Mouse (Mus musculus) forebrain, embryonic 12.5 days (tissue): ENCODE results near the gene Lamb1. TPM values are rescaled to one million over a fixed set of nuclear protein-coding genes. Genes with fewer than 3 reads are reported as not detected.

ENCODE experiments used
- ATAC-seq: fragments of 200-750 bp; cut with Nextera tagmentation; 2 replicates; pipeline ENCODE4 v1.8.0; 2017; ENCODE audit warnings: moderate TSS enrichment; ENCODE audit not compliant: low FRiP score
- H3K27ac ChIP-seq: fragments of 300-500 bp; sonication (generic); 2 replicates; pipeline ENCODE4 v1.5.1; 2016; ENCODE audit warnings: mild to moderate bottlenecking
- H3K27me3 ChIP-seq: fragments of 300-500 bp; sonication (generic); 2 replicates; pipeline ENCODE4 v1.6.1; 2016; ENCODE audit warnings: mild to moderate bottlenecking
- H3K36me3 ChIP-seq: fragments of 300-500 bp; sonication (generic); replicated peaks from 2 replicates; pipeline ENCODE4 v1.6.1; 2016; ENCODE audit warnings: mild to moderate bottlenecking
- H3K4me1 ChIP-seq: fragments of 300-500 bp; sonication (generic); 2 replicates; pipeline ENCODE4 v1.6.1; 2016
- H3K4me2 ChIP-seq: fragments of 300-500 bp; sonication (generic); 2 replicates; pipeline ENCODE4 v1.6.1; 2016; ENCODE audit warnings: mild to moderate bottlenecking, moderate library complexity
- H3K4me3 ChIP-seq: fragments of 300-500 bp; sonication (generic); replicated peaks from 2 replicates; pipeline ENCODE4 v1.5.1; 2016; ENCODE audit warnings: mild to moderate bottlenecking
- H3K9ac ChIP-seq: fragments of 300-500 bp; sonication (generic); 2 replicates; pipeline ENCODE4 v1.6.1; 2016; ENCODE audit warnings: mild to moderate bottlenecking
- H3K9me3 ChIP-seq: fragments of 300-500 bp; sonication (generic); 2 replicates; pipeline ENCODE4 v1.6.1; 2016
- WGBS: fragments of 180-500 bp; shearing (Covaris S2); methylation state at CpG from one replicate; pipeline ENCODE4 v1.1.7; 2016; 5-methylcytosine and 5-hydroxymethylcytosine counted together
- polyA plus RNA-seq: library from polyadenylated mRNA; unstranded; fragments of >200 nt; fragmentation: Nextera tagmentation; extraction: Ambion mirVana; gene quantifications from 2 replicates; pipeline ENCODE4 v1.2.1, GENCODE M21; 2016

Gene Lamb1
- polyA plus RNA-seq, 1 experiment from 2014 or later, result 25.7 TPM

GRCm38 (mm10) chr12:31321532-31321931 lies 56.5 kb downstream of the Lamb1 start:
- Histone ChIP-seq H3K4me2 (no peak overlapping the region), H3K27ac (no peak overlapping the region), H3K9me3 (no peaks in the 10 kb centered on the region), H3K27me3 (no peaks in the 10 kb centered on the region), H3K9ac (no peak overlapping the region), H3K4me1 (no peaks in the 10 kb centered on the region), H3K36me3 (no peaks in the 10 kb centered on the region), H3K4me3 (no peak overlapping the region)
- ATAC-seq, result no peak
- WGBS, result 90% methylated on average over 1 of the region's 1 CpGs

- H3K4me2 ChIP-seq, result no peak overlapping the region
- no peak overlapping the region for H3K27ac ChIP-seq
- no peak overlapping the region for H3K4me3 ChIP-seq
- H3K4me1 ChIP-seq, result no peaks in the 10 kb centered on the region
- H3K9ac ChIP-seq, result no peak overlapping the region
- no peaks in the 10 kb centered on the region for H3K36me3 ChIP-seq
- no peaks in the 10 kb centered on the region for H3K9me3 ChIP-seq
- no peaks in the 10 kb centered on the region for H3K27me3 ChIP-seq
- ATAC-seq, result no peak
- whole genome bisulfite sequencing, result 91% methylated on average over 9 of the region's 9 CpGs
Observed at GRCm38 (mm10) chr12:31323136-31323695, 58.2 kb downstream of the Lamb1 start.

GRCm38 (mm10) chr12:31327139-31327538 lies 62.1 kb downstream of the Lamb1 start:
- no peak overlapping the region for H3K27ac ChIP-seq
- peaks cover 8% of the 10 kb centered on the region for H3K36me3 ChIP-seq
- H3K27me3 ChIP-seq, result no peaks in the 10 kb centered on the region
- no peak overlapping the region for H3K4me2 ChIP-seq
- 95% methylated on average over 9 of the region's 9 CpGs for WGBS
- H3K9me3 ChIP-seq, result no peaks in the 10 kb centered on the region
- no peak for ATAC-seq
- H3K4me1 ChIP-seq, result no peaks in the 10 kb centered on the region
- H3K4me3 ChIP-seq, result no peak overlapping the region
- no peak overlapping the region for H3K9ac ChIP-seq

- 98% methylated on average over 1 of the region's 1 CpGs for WGBS
- ATAC-seq, result no peak
- peaks cover 58% of the 10 kb centered on the region for H3K36me3 ChIP-seq
Observed at GRCm38 (mm10) chr12:31333261-31333660, 68.2 kb downstream of the Lamb1 start.

GRCm38 (mm10) chr12:31350191-31350943 lies 85.3 kb downstream of the Lamb1 start:
- Histone ChIP-seq H3K4me1 (peaks cover 10% of the 10 kb centered on the region), H3K9me3 (no peaks in the 10 kb centered on the region), H3K4me3 (peak overlapping the region; percentile 96), H3K9ac (peak overlapping the region; percentile 95), H3K27me3 (no peaks in the 10 kb centered on the region), H3K4me2 (peak overlapping the region; percentile 86), H3K27ac (no peak overlapping the region), H3K36me3 (peaks cover 15% of the 10 kb centered on the region)
- ATAC-seq, result peak; percentile 67; the same call in 1 of the 2 replicates
- WGBS, result 27% methylated on average over 15 of the region's 15 CpGs

More at GRCm38 (mm10) chr12:31333261-31333660, 68.2 kb downstream of the Lamb1 start:
- Histone ChIP-seq H3K4me2 (no peak overlapping the region), H3K9ac (no peak overlapping the region), H3K27me3 (no peaks in the 10 kb centered on the region), H3K9me3 (no peaks in the 10 kb centered on the region), H3K4me3 (no peak overlapping the region), H3K27ac (no peak overlapping the region), H3K4me1 (no peaks in the 10 kb centered on the region)

GRCm38 (mm10) chr12:31350944-31351928 lies 86.2 kb downstream of the Lamb1 start, which contains the start of gene Dld:
Gene Dld (minus strand): TSS chr12:31351453.
- peak; percentile 100 for ATAC-seq
- Histone ChIP-seq H3K27me3 (no peaks in the 10 kb centered on the region), H3K4me2 (peak within 1 kb of the TSS; percentile 86), H3K4me3 (peak within 1 kb of the TSS; percentile 96), H3K27ac (peak within 1 kb of the TSS; percentile 67), H3K9me3 (no peaks in the 10 kb centered on the region), H3K36me3 (peaks cover 15% of the 10 kb centered on the region), H3K4me1 (peaks cover 10% of the 10 kb centered on the region), H3K9ac (peak within 1 kb of the TSS; percentile 95)
- 5% methylated on average over 61 of the region's 66 CpGs for WGBS

GRCm38 (mm10) chr12:31366428-31366827 lies 101.4 kb downstream of the Lamb1 start:
- H3K27me3 ChIP-seq, result 0 out of 2 replicates have a peak, but pooled peaks cover 4% of the 10 kb centered on the region
- no peaks in the 10 kb centered on the region for H3K4me1 ChIP-seq
- no peak overlapping the region for H3K4me2 ChIP-seq
- no peak overlapping the region for H3K4me3 ChIP-seq
- H3K9me3 ChIP-seq, result no peaks in the 10 kb centered on the region
- no peak for ATAC-seq
- no peak overlapping the region for H3K9ac ChIP-seq
- H3K36me3 ChIP-seq, result no peaks in the 10 kb centered on the region
- H3K27ac ChIP-seq, result no peak overlapping the region
- WGBS, result 58% methylated on average over 3 of the region's 3 CpGs

GRCm38 (mm10) chr12:31367721-31368120 lies 102.7 kb downstream of the Lamb1 start:
- Histone ChIP-seq H3K27ac (no peak overlapping the region), H3K36me3 (no peaks in the 10 kb centered on the region), H3K9me3 (no peaks in the 10 kb centered on the region), H3K4me3 (no peak overlapping the region), H3K9ac (no peak overlapping the region), H3K4me2 (no peak overlapping the region), H3K4me1 (no peaks in the 10 kb centered on the region), H3K27me3 (0 out of 2 replicates have a peak, but pooled peaks cover 4% of the 10 kb centered on the region)
- no peak for ATAC-seq
- WGBS, result 86% methylated on average over 5 of the region's 5 CpGs

GRCm38 (mm10) chr12:31369118-31369517 lies 104.1 kb downstream of the Lamb1 start:
- Histone ChIP-seq H3K27me3 (0 out of 2 replicates have a peak, but pooled peaks cover 4% of the 10 kb centered on the region), H3K9ac (no peak overlapping the region), H3K4me1 (no peaks in the 10 kb centered on the region), H3K4me2 (no peak overlapping the region), H3K4me3 (no peak overlapping the region), H3K27ac (no peak overlapping the region), H3K9me3 (no peaks in the 10 kb centered on the region), H3K36me3 (no peaks in the 10 kb centered on the region)
- no peak for ATAC-seq
- 98% methylated on average over 1 of the region's 1 CpGs for WGBS

GRCm38 (mm10) chr12:31369656-31370055 lies 104.6 kb downstream of the Lamb1 start:
- 0 out of 2 replicates have a peak, but pooled peaks cover 4% of the 10 kb centered on the region for H3K27me3 ChIP-seq
- H3K4me1 ChIP-seq, result 0 out of 2 replicates have a peak, but pooled peaks cover under 1% of the 10 kb centered on the region
- H3K27ac ChIP-seq, result no peak overlapping the region
- H3K36me3 ChIP-seq, result no peaks in the 10 kb centered on the region
- H3K9ac ChIP-seq, result no peak overlapping the region
- 84% methylated on average over 7 of the region's 7 CpGs for WGBS
- no peak overlapping the region for H3K4me2 ChIP-seq
- H3K4me3 ChIP-seq, result no peak overlapping the region
- ATAC-seq, result no peak
- H3K9me3 ChIP-seq, result no peaks in the 10 kb centered on the region

GRCm38 (mm10) chr12:31374603-31375282 lies 109.7 kb downstream of the Lamb1 start:
- H3K27me3 ChIP-seq, result no peaks in the 10 kb centered on the region; the same call in 1 of the 2 replicates
- ATAC-seq, result peak; percentile 84
- H3K9ac ChIP-seq, result no peak overlapping the region
- WGBS, result 33% methylated on average over 9 of the region's 9 CpGs
- no peak overlapping the region for H3K27ac ChIP-seq
- H3K4me1 ChIP-seq, result peaks cover 13% of the 10 kb centered on the region
- H3K4me2 ChIP-seq, result peak overlapping the region; percentile 25; the same call in 1 of the 2 replicates
- no peaks in the 10 kb centered on the region for H3K36me3 ChIP-seq
- no peak overlapping the region for H3K4me3 ChIP-seq
- H3K9me3 ChIP-seq, result no peaks in the 10 kb centered on the region
